Mouse (Mus musculus) G1E (cell line): ENCODE data around the gene Yod1.

Experiments used
- CTCF ChIP-seq: IDR thresholded peaks from 2 replicates; pipeline ENCODE4 v1.5.1; 2012; ENCODE audit warnings: low read depth, low read length, inconsistent platforms, mixed read lengths
- GATA1 ChIP-seq: IDR thresholded peaks from 2 replicates; pipeline ENCODE4 v1.6.1; 2012; ENCODE audit warnings: borderline replicate concordance, low read length, inconsistent platforms, mixed read lengths
- GATA2 ChIP-seq: IDR thresholded peaks from 2 replicates; pipeline ENCODE4 v1.6.1; 2012; ENCODE audit warnings: low read depth, low read length, inconsistent platforms, borderline replicate concordance
- POLR2AphosphoS5 ChIP-seq: IDR thresholded peaks from 2 replicates; pipeline ENCODE4 v1.6.1; 2012; ENCODE audit warnings: low read depth, low read length, inconsistent platforms; ENCODE audit not compliant: insufficient replicate concordance
- TAL1 ChIP-seq: conservative IDR thresholded peaks from 2 replicates; pipeline ENCODE4 v1.6.1; 2012; ENCODE audit warnings: low read depth, low read length, inconsistent platforms, mixed read lengths

DNA sequence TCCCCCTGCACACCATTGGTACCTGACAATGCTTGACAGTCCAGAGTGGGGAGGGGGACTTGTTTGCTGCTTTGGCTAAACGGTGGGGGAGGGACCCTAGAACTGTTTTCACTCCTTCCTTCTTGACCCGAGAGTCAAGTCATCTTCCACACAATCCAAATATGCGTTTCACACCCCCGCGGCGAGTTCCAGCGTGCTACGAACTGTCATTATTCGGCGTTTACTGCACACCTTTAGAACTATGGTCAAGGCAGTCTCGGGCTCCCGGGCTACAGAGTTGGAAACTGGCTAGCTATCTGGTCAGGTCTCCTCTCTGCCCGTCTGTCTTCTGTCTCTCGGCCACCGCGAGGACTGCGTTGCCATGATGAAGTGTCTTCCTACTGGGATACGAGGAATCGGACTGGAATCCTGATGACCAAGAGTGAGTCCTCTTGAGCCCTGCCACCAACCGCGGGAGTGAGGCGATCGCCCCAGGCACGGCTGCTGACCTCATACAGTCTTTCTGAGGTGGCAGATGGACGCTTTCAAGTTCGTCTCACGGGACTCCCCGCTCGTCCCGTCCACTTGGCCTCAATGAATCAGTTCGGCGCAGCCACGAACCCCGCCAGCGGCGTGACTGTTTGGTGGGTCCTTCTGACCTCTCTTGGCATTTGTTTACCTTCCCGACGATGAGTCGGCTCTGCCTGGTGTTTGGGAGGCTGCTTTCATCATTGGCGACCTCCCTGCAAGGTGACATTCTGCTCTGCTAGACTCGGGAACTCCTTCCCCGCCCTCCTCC, 425 bp upstream of the Yod1 start:
- TF ChIP-seq CTCF (no peak), GATA1 (no peak), TAL1 (no peak), GATA2 (no peak), POLR2AphosphoS5 (no peak; the same call in none of the 2 replicates)
